Mouse (Mus musculus) small intestine, adult 2 months (tissue): ENCODE data around the gene Glis3.

Experiments
- CTCF ChIP-seq: fragments of 200-500 bp; IDR thresholded peaks from 2 replicates; pipeline ENCODE4 v1.5.1; 2012; ENCODE audit warnings: low read depth, mild to moderate bottlenecking, control low read depth, inconsistent platforms, low read length, moderate library complexity, mixed read lengths; ENCODE audit not compliant: insufficient replicate concordance, insufficient read length; ENCODE audit errors: extremely low read depth
- POLR2A ChIP-seq: fragments of 200-500 bp; IDR thresholded peaks from 2 replicates; pipeline ENCODE4 v1.6.1; 2012; ENCODE audit warnings: low read depth, mild to moderate bottlenecking, control low read depth, inconsistent platforms, low read length, moderate library complexity

- no peak for TF ChIP-seq CTCF
- no peak for TF ChIP-seq POLR2A
Observed at GRCm38 (mm10) chr19:28428220-28428816, 251.6 kb downstream of the Glis3 start.
